Mouse (Mus musculus) embryo, embryonic 11.5 days (tissue): ENCODE results near the gene Ikzf3.

Experiments
- DNase-seq: peaks from one replicate; pipeline ENCODE4 v3.0.0-alpha.2; 2012; ENCODE audit warnings: low read depth, low spot score

Gene Ikzf3

DNA sequence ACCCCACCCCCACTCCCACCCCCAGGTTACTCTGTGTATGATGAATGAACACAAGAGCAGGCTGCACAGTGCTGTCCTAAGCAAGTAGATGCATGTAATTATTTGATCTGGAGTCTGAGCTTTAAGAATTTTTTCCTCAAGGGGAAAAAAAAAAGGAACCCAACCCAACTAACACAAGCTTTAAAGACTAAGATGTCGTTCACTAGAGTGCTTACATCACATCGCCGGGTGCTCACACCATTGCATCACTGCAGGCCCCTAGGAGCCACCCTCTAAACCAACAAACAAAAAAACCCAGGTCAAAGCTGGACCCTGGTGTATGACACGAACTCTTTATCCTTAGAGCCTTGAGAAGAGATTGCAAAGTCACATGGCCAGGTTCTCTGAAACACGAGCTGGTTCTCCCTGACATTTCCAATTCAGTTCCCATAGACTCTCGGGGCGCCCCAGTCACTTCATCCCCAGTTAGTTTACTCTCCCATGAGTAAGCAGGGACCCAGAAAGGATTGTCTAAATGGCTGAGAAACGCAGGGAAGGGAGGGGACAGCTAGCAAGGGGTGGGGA is 71.8 kb downstream of the Ikzf3 start:
- no peak for DNase-seq

DNA sequence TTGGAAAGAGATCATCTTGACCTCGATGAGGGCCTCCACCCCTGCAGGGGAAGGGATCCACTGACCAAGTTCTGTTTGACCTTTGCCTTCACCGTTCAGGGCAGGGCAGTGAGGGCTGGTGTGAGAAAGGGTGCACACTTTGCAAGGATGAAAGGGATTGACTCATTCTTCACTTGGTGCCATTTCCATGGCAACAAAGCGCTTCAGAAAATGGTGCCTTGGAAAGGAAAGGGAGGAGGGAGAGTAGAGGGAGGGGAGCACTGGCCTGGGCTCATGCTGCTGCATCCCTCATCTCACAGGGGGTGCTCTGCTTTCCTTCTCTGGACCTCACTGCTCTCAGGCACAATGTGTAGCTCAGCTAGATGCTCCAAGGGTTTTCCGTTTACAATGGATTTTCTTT is 73.1 kb downstream of the Ikzf3 start:
- no peak for DNase-seq

GRCm38 (mm10) chr11:98470795-98471194 is 75.0 kb downstream of the Ikzf3 start:
- no peak for DNase-seq

DNA sequence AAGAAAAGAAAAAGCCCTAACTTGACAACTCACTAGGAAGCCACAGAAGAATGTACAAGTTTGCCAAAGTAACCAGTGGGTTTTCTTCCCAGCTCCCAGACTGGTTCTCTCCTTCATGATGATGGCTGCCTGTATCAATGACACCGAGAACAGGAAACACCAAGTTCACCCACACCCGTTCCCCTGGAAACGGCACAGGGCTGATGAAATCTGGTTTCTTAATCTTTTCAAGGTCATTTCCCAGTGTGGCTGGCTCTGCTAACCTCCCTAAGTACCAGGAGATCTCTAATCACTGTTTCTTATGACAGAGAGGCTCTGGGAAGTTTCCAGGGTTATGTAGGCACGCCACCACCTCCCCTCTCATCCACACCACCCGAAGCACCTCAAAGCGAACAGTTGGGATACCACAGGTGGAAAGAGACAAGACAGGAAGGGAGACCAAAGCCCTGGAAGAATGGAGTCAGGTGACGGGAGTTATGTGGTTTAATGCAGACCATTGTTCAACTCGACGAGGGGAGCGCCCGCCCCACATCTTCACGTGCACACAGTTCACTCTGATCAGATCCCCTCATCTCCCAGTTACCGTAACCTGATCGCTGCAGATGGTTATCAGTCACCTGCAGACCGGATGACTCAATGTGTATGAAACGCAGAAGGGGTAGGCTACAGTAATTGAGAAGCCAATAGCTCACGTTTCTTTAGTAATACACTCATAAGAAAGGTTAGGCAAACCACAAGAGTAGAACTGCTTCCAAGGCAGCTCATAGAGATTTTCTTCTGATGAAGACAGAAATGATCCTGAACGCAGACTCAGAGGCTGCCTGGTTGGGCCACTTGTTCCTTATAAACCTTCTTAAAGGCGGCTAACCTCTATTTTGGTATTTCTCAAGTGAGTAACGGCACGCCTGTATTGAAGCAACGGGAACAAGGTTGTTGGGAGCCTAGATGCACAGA is 75.8 kb downstream of the Ikzf3 start:
- no peak for DNase-seq

DNA sequence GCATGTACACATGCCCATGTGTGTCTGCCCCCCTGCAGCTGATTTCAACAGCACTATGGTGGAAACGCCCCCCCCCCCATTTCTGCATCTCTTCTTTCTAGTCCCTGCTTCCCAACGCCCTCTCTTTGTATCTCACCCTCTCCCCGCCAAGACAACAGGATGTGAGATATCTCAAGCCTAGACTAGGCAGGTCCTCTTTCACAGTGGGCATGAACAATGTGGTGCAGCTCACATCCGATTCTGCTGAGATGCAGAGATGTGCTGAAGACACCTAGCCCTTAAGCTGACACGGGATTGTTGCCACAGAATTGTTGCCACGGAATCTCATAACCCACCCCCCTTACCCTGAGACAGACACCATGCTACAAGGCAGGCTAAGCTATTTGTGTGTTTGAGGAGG is 81.3 kb downstream of the Ikzf3 start:
- DNase-seq = no peak

DNA sequence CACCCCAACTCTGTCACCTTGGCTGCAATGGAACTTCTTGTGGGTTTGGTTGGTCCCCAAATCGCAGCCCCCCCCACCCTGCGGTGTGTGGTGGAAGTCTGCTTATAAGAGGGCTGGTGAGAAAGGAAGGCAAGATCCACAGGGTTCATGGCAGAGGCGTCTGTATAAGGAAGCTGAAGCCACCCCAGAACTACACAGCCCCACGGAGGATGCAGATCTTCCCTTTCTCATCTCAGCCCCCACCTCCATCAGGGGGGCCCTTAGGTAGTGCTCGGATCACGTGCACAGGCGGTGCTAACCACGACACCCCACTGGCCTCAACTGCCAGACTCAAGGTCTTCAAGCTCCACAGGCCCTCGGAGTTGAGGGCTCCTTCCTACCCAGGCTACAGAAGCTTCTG is 81.9 kb downstream of the Ikzf3 start:
- DNase-seq = no peak

- DNase-seq = no peak
Measured at GRCm38 (mm10) chr11:98462255-98462654, 83.6 kb downstream of the Ikzf3 start.

DNA sequence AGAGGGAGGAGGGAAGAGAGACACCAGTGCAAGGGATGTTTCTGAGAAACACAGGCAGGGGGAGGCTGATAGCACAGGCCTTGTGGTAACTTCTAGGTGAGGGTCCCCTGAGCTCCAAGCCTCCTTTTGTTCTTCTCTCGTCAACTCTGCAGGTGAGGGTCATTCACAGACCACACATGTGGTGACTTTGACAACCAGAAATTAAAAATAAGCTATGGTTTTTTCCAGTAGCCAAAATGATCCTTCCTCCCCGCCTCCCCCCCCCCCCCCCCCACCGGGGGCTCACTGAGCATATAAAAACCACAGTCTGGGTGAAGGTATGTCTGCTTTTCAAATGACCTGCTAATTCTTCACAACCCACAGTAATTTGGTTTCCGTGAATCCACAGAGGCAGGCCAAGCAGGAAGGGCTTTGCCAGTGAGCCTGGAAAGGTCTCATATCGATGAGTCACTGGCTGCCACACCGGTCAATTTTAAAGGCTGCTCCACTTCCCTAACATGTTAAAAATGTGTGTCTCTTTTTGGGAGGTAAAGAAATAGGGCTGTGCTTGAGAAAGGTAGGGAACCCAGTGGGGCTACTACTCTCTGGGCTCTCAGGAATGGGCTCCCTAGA is 84.6 kb downstream of the Ikzf3 start:
- DNase-seq = no peak

DNA sequence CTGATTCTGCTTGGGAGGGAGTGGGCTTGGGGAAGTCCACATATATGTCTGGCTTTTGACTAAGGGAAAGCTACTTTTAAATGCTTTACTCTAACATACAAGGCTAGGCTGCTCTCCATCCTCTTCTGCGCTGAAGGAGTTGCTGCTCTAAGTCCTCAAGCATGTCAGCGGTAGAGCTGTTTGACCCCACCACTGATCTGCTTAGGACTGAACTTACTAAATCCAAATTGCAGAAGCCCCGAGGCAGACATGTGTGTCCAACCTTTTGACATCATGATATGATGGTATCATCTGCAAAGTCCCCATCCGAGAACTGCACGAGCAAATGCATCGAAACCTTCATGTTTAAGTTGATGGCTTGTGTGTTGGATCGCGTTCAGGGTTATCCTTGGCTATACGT is 86.0 kb downstream of the Ikzf3 start:
- DNase-seq = no peak

DNA sequence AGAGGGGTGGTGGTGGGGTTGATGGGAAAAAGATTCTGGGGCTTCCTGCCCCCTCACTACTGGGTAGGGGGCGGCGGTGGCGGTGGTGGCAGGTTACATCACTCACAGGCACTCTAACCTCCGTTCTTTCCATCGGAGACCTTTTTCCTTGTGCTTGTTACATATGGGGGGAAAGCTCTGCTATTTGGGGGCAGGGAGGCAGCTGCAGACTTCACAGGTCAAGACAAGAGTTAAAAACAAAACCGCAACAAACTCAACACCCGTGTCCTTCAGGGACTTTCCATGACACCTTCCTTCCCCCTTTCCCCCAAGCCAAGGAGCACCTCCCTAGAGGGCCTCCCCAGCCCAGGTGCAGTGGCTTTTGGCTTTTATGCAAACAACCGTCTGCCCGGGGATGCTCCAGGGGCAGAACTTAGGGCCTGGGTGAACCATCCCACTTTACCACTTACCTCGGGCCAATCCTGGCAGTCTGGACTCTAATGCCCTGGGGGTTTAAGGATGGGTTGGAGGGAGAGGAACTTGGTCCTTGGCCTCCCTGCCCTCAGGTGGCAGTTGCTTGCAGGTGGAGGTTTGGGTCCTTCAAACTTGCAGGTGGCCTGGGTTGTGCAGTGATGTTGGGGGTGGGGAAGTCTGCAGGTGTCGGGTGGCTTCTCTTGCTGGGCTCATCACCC is 86.6 kb downstream of the Ikzf3 start:
- no peak for DNase-seq

DNA sequence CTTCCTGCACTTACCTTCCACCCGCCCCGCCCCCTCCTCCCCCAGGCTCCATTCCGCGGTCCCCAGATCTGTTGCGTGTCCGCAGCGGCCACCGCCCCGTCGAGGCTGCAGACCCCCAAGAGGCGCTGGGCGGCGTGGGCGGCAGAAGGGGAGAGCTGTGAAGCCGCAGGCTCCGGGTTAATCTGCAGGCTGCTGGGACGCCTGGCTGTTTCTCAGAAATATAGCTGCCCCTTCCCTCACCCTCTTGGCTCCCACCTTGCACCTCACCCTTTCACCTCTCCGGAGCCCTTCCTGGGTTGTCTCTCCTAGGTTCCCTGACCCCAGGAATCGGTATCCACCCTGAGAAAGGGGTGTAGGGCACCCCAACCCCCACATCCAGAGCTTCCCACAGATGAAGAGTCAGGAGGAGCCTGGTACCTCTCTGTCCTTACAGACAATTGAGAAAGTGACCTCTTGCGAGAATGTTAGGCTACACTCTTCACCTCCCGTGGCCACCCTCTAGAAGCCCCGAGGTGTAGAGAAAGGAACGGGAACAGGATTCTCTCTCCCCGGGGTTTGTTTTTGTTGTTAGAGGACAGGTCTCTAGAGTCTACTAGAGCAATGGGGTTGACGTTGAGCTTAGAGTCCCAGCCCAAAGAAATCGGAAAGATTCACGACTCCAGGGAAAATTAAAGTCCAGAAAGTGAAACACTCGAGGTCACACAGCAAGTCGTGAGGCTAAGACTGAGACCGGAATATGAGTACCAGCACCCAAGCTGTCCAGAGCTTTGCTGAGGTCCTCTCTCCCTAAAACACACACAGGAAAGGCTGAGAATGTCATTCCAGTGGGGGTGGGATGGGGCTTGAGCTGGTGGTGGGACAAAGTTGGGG is 87.5 kb downstream of the Ikzf3 start:
- no peak for DNase-seq

- peak; percentile 80 for DNase-seq
Measured at GRCm38 (mm10) chr11:98457367-98458120, 88.3 kb downstream of the Ikzf3 start.

DNA sequence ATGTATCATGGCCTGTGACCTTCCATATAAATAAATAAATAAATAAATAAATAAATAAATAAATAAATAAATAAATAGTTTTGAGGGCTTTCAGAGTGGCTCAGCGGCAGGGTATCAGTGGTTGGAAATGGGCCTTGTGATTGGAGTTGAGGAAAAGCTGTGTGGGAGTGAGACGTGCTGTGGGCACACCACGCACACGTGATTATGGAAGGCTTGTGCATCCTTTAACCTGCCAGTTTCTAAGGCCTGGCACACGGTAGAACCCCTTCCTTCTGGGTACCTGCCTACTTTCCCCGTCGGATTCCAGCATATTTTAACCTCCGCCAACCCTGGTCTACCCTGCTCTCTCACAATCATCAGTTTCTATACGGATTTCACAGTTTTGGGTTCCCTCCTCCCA is 88.9 kb downstream of the Ikzf3 start:
- no peak for DNase-seq

DNA sequence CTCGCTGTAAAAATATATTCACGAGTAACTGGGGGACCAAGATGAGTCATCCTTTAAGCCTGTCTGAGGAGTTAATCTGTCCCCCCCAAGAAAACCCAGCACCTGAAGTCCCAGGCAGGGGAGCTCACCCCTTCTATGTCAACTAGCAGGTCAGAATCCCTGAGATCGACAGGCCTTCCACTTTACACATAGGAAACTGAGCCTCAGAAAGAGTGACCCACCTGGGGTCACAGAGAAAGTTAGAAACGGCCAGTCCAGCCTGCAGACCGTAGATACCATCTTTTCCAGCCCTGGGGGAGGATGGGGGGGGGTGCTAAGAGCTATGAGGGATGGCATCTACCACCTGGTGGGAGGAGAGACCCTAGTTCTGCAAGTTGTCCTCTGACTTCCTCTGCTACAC is 89.3 kb downstream of the Ikzf3 start:
- no peak for DNase-seq

GRCm38 (mm10) chr11:98455484-98455883 is 90.3 kb downstream of the Ikzf3 start:
- DNase-seq = no peak

- DNase-seq = no peak
Measured at GRCm38 (mm10) chr11:98449921-98450771, 95.7 kb downstream of the Ikzf3 start.

DNA sequence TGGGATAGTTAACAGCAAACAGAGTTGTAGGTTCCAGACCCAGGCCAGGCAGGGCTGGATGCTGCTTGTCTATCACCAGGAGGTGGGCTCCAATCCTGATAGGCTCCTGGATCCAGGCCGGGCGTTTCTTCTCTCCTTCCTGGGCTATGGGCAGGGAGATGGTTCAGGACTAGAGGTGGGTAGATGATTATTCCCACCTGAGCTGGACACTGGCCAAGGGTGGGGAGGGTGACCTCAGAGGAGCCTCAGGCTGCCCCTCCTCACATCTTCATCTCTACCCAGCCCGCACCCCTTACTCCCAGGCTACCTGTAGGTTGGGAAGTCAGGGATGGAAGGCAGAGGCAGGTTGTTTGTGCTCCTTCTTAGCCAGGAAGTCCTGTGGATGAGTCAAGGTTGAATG is 96.4 kb downstream of the Ikzf3 start:
- no peak for DNase-seq

- no peak for DNase-seq
Measured at GRCm38 (mm10) chr11:98448191-98448790, 97.5 kb downstream of the Ikzf3 start.

GRCm38 (mm10) chr11:98447475-98447834 is 98.4 kb downstream of the Ikzf3 start:
- no peak for DNase-seq
